Mouse (Mus musculus): ENCODE data around the gene Ccdc88a.

DNA sequence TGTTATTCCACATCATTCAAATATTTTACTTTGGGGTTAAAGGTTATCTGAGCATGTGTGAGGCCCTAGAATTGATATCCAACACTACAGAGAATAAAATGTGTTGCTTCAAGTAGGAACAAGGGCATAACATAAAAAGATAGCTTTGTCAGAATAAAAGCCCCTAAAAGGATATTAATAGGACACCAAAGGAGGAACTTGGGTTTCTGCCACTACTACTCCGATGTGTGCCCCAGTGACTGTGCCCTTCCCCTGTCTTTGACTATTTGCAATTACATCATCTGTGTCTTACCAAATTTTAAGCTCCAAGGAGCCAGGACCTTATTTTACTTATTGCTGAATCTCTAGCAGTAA, 175.9 kb downstream of the Ccdc88a start:
- TF ChIP-seq CTCF (IDR thresholded peaks at IDR 0.05; ENCODE audit: extremely low read depth, insufficient read length, insufficient replicate concordance, low read depth, low read length), result no peak
- no peak for TF ChIP-seq POLR2A (IDR thresholded peaks at IDR 0.05; ENCODE audit: low read depth, low read length)
